Mouse (Mus musculus) embryonic facial prominence, embryonic 12.5 days (tissue): ENCODE measurements around the gene Zfp239. TPM values are rescaled to one million over a fixed set of nuclear protein-coding genes. Genes with fewer than 3 reads are reported as not detected.

Experiments used
- ATAC-seq: fragments of 200-750 bp; cut with Nextera tagmentation; 2 replicates; pipeline ENCODE4 v1.8.0; 2017; ENCODE audit not compliant: insufficient number of reproducible peaks, insufficient read depth, low FRiP score, low TSS enrichment
- H3K27ac ChIP-seq: fragments of 300-500 bp; sonication (generic); 2 replicates; pipeline ENCODE4 v1.5.1; 2016; ENCODE audit warnings: mild to moderate bottlenecking
- H3K27me3 ChIP-seq: fragments of 300-500 bp; sonication (generic); 2 replicates; pipeline ENCODE4 v1.6.1; 2016; ENCODE audit warnings: mild to moderate bottlenecking, moderate library complexity
- H3K36me3 ChIP-seq: fragments of 300-500 bp; sonication (generic); 2 replicates; pipeline ENCODE4 v1.6.1; 2016; ENCODE audit warnings: mild to moderate bottlenecking
- H3K4me1 ChIP-seq: fragments of 300-500 bp; sonication (generic); 2 replicates; pipeline ENCODE4 v1.6.1; 2016
- H3K4me2 ChIP-seq: fragments of 300-500 bp; sonication (generic); replicated peaks from 2 replicates; pipeline ENCODE4 v1.6.1; 2016; ENCODE audit warnings: mild to moderate bottlenecking, moderate library complexity
- H3K4me3 ChIP-seq: fragments of 300-500 bp; sonication (generic); 2 replicates; pipeline ENCODE4 v1.5.1; 2016; ENCODE audit warnings: mild to moderate bottlenecking
- H3K9ac ChIP-seq: fragments of 300-500 bp; sonication (generic); 2 replicates; pipeline ENCODE4 v1.6.1; 2016; ENCODE audit warnings: mild to moderate bottlenecking, moderate library complexity
- H3K9me3 ChIP-seq: fragments of 300-500 bp; sonication (generic); 2 replicates; pipeline ENCODE4 v1.6.1; 2016; ENCODE audit warnings: mild to moderate bottlenecking, moderate library complexity
- WGBS: fragments of 180-500 bp; shearing (Covaris S2); methylation state at CpG from one replicate; pipeline ENCODE4 v1.1.7; 2016; 5-methylcytosine and 5-hydroxymethylcytosine counted together
- polyA plus RNA-seq: library from polyadenylated mRNA; unstranded; fragments of >200 nt; fragmentation: Nextera tagmentation; extraction: Ambion mirVana; gene quantifications from 2 replicates; pipeline ENCODE4 v1.2.1, GENCODE M21; 2016

Gene Zfp239
- polyA plus RNA-seq, 1 experiment from 2014 or later: 19.2 TPM

GRCm38 (mm10) chr6:117910120-117910661 is 48.3 kb downstream of the Zfp239 start:
- Histone ChIP-seq H3K9me3 (no peaks in the 10 kb centered on the region), H3K4me3 (no peak overlapping the region), H3K4me2 (peak overlapping the region; percentile 69), H3K27ac (no peak overlapping the region), H3K4me1 (peaks cover 24% of the 10 kb centered on the region), H3K27me3 (no peaks in the 10 kb centered on the region), H3K36me3 (no peaks in the 10 kb centered on the region), H3K9ac (no peak overlapping the region)
- 89% methylated on average over 6 of the region's 6 CpGs for WGBS
- no peak for ATAC-seq

GRCm38 (mm10) chr6:117914541-117914940 is 52.6 kb downstream of the Zfp239 start:
- ATAC-seq: no peak
- Histone ChIP-seq H3K9me3 (no peaks in the 10 kb centered on the region), H3K4me2 (no peak overlapping the region), H3K4me3 (no peak overlapping the region), H3K27me3 (no peaks in the 10 kb centered on the region), H3K27ac (no peak overlapping the region), H3K36me3 (0 out of 2 replicates have a peak, but pooled peaks cover 3% of the 10 kb centered on the region), H3K4me1 (peaks cover 30% of the 10 kb centered on the region), H3K9ac (no peak overlapping the region)

GRCm38 (mm10) chr6:117916205-117916736 is 54.4 kb downstream of the Zfp239 start:
- ATAC-seq: no peak
- H3K27me3 ChIP-seq: no peaks in the 10 kb centered on the region
- peak overlapping the region; percentile 71 for H3K9ac ChIP-seq
- WGBS: 2% methylated on average over 12 of the region's 12 CpGs
- no peaks in the 10 kb centered on the region for H3K9me3 ChIP-seq
- H3K4me3 ChIP-seq: peak overlapping the region; percentile 72
- H3K4me1 ChIP-seq: peaks cover 38% of the 10 kb centered on the region
- peak overlapping the region; percentile 96 for H3K27ac ChIP-seq
- peak overlapping the region; percentile 79 for H3K4me2 ChIP-seq
- peaks cover 9% of the 10 kb centered on the region; the same call in 1 of the 2 replicates for H3K36me3 ChIP-seq

- H3K27ac ChIP-seq: peak overlapping the region; percentile 96
- under 1% methylated on average over 60 of the region's 62 CpGs for WGBS
- H3K9ac ChIP-seq: peak overlapping the region; percentile 71
- peak overlapping the region; percentile 72 for H3K4me3 ChIP-seq
- peak overlapping the region; percentile 79 for H3K4me2 ChIP-seq
- H3K4me1 ChIP-seq: peaks cover 38% of the 10 kb centered on the region
- no peaks in the 10 kb centered on the region for H3K27me3 ChIP-seq
- peaks cover 13% of the 10 kb centered on the region; the same call in 1 of the 2 replicates for H3K36me3 ChIP-seq
- peak; percentile 93 for ATAC-seq
- H3K9me3 ChIP-seq: no peaks in the 10 kb centered on the region
These were observed 55.0 kb downstream of the Zfp239 start for GRCm38 (mm10) chr6:117916737-117917426.

GRCm38 (mm10) chr6:117917576-117917975 is 55.7 kb downstream of the Zfp239 start:
- no peaks in the 10 kb centered on the region for H3K27me3 ChIP-seq
- ATAC-seq: peak; percentile 73
- H3K9ac ChIP-seq: peak overlapping the region; percentile 71
- H3K4me3 ChIP-seq: peak overlapping the region; percentile 72
- H3K36me3 ChIP-seq: peaks cover 15% of the 10 kb centered on the region; the same call in 1 of the 2 replicates
- H3K27ac ChIP-seq: peak overlapping the region; percentile 96
- peaks cover 38% of the 10 kb centered on the region for H3K4me1 ChIP-seq
- no peaks in the 10 kb centered on the region for H3K9me3 ChIP-seq
- 2% methylated on average over 21 of the region's 21 CpGs for WGBS
- H3K4me2 ChIP-seq: peak overlapping the region; percentile 79

GRCm38 (mm10) chr6:117918043-117918442 is 56.1 kb downstream of the Zfp239 start:
- peak overlapping the region; percentile 72 for H3K4me3 ChIP-seq
- no peaks in the 10 kb centered on the region for H3K9me3 ChIP-seq
- no peak for ATAC-seq
- WGBS: 24% methylated on average over 5 of the region's 5 CpGs
- no peaks in the 10 kb centered on the region for H3K27me3 ChIP-seq
- peaks cover 38% of the 10 kb centered on the region for H3K4me1 ChIP-seq
- H3K4me2 ChIP-seq: peak overlapping the region; percentile 79
- peaks cover 17% of the 10 kb centered on the region; the same call in 1 of the 2 replicates for H3K36me3 ChIP-seq
- peak overlapping the region; percentile 96 for H3K27ac ChIP-seq
- peak overlapping the region; percentile 71 for H3K9ac ChIP-seq

GRCm38 (mm10) chr6:117920659-117921640 is 59.0 kb downstream of the Zfp239 start:
- peaks cover 22% of the 10 kb centered on the region for H3K36me3 ChIP-seq
- no peak overlapping the region for H3K27ac ChIP-seq
- H3K9me3 ChIP-seq: no peaks in the 10 kb centered on the region
- H3K27me3 ChIP-seq: no peaks in the 10 kb centered on the region
- H3K4me3 ChIP-seq: no peak overlapping the region
- H3K4me1 ChIP-seq: peaks cover 31% of the 10 kb centered on the region
- WGBS: 57% methylated on average over 3 of the region's 3 CpGs
- peak overlapping the region; percentile 13; the same call in 1 of the 2 replicates for H3K4me2 ChIP-seq
- ATAC-seq: no peak
- H3K9ac ChIP-seq: no peak overlapping the region

GRCm38 (mm10) chr6:117922041-117922440 is 60.1 kb downstream of the Zfp239 start:
- H3K4me2 ChIP-seq: no peak overlapping the region
- H3K36me3 ChIP-seq: peaks cover 32% of the 10 kb centered on the region
- peaks cover 26% of the 10 kb centered on the region for H3K4me1 ChIP-seq
- no peak overlapping the region for H3K4me3 ChIP-seq
- no peaks in the 10 kb centered on the region for H3K9me3 ChIP-seq
- ATAC-seq: no peak
- no peaks in the 10 kb centered on the region for H3K27me3 ChIP-seq
- whole genome bisulfite sequencing: 93% methylated on average over 3 of the region's 3 CpGs
- H3K27ac ChIP-seq: no peak overlapping the region
- no peak overlapping the region for H3K9ac ChIP-seq

Other genes starting within 250 kb of the Zfp239 start
- 175 and 182 TPM in 2 replicates for gene Zfp637, start 20.9 kb upstream of the Zfp239 start, polyA plus RNA-seq
- 659 and 677 TPM in 2 replicates for gene Hnrnpf, start 38.2 kb downstream of the Zfp239 start, polyA plus RNA-seq
- 2.2 and 3.7 TPM in 2 replicates for gene Fxyd4, start 75.6 kb downstream of the Zfp239 start, polyA plus RNA-seq
- 0.12 and 0.27 TPM in 2 replicates for gene Rasgef1a, start 149.3 kb downstream of the Zfp239 start, polyA plus RNA-seq